Mouse (Mus musculus) intestine, postnatal 0 days (tissue): ENCODE data around the gene Akap6. TPM values are rescaled to one million over a fixed set of nuclear protein-coding genes. Genes with fewer than 3 reads are reported as not detected.
"Not testable (repeated sequence)": the region's sequence is repeated elsewhere in the genome, so short reads cannot be mapped to it uniquely, and the experiment has no call there.

Experiments used
- ATAC-seq: fragments of 200-750 bp; cut with Nextera tagmentation; 2 replicates; pipeline ENCODE4 v1.8.0; 2017; ENCODE audit warnings: mild to moderate bottlenecking, moderate TSS enrichment, moderate library complexity
- H3K27ac ChIP-seq: fragments of 300-500 bp; sonication (generic); 2 replicates; pipeline ENCODE4 v1.5.1; 2014; ENCODE audit warnings: mild to moderate bottlenecking, low read depth, low read length, moderate library complexity
- H3K27me3 ChIP-seq: fragments of 300-500 bp; sonication (generic); replicated peaks from 2 replicates; pipeline ENCODE4 v1.6.1; 2014; ENCODE audit warnings: low read length, mixed read lengths; ENCODE audit not compliant: control insufficient read depth, insufficient read depth
- H3K36me3 ChIP-seq: fragments of 300-500 bp; sonication (generic); 2 replicates; pipeline ENCODE4 v1.6.1; 2014; ENCODE audit warnings: mild to moderate bottlenecking, moderate library complexity; ENCODE audit not compliant: control insufficient read depth, insufficient read depth
- H3K4me1 ChIP-seq: fragments of 300-500 bp; sonication (generic); replicated peaks from 2 replicates; pipeline ENCODE4 v1.6.1; 2014; ENCODE audit warnings: antibody characterized with exemption, low read length, mixed read lengths; ENCODE audit not compliant: control insufficient read depth, insufficient read depth
- H3K4me2 ChIP-seq: fragments of 300-500 bp; sonication (generic); replicated peaks from 2 replicates; pipeline ENCODE4 v1.6.1; 2014; ENCODE audit warnings: low read depth, mild to moderate bottlenecking, moderate library complexity
- H3K4me3 ChIP-seq: fragments of 300-500 bp; sonication (generic); 2 replicates; pipeline ENCODE4 v1.5.1; 2014; ENCODE audit warnings: low read depth, low read length
- H3K9ac ChIP-seq: fragments of 300-500 bp; sonication (generic); 2 replicates; pipeline ENCODE4 v1.6.1; 2014; ENCODE audit warnings: mild to moderate bottlenecking, low read depth, low read length
- H3K9me3 ChIP-seq: fragments of 300-500 bp; sonication (generic); 2 replicates; pipeline ENCODE4 v1.6.1; 2016; ENCODE audit warnings: mixed run types; ENCODE audit not compliant: control insufficient read depth
- CTCF ChIP-seq: sonication (generic); IDR thresholded peaks from 2 replicates; pipeline ENCODE4 v1.5.1; 2016; ENCODE audit warnings: low read depth, mild to moderate bottlenecking, control low read depth, antibody characterized with exemption, moderate library complexity
- WGBS: fragments of 180-500 bp; shearing (Covaris S2); extraction: QIAGEN DNeasy Blood & Tissue Kit; methylation state at CpG from one replicate; pipeline ENCODE4 v1.1.7; 2014; 5-methylcytosine and 5-hydroxymethylcytosine counted together
- polyA plus RNA-seq: library from polyadenylated mRNA; unstranded; fragments of >200 nt; fragmentation: Nextera tagmentation; extraction: Ambion mirVana; gene quantifications from 2 replicates; pipeline ENCODE4 v1.2.1, GENCODE M21; 2015

Akap6 gene
- polyA plus RNA-seq, 1 experiment from 2014 or later: 0.73 TPM

DNA sequence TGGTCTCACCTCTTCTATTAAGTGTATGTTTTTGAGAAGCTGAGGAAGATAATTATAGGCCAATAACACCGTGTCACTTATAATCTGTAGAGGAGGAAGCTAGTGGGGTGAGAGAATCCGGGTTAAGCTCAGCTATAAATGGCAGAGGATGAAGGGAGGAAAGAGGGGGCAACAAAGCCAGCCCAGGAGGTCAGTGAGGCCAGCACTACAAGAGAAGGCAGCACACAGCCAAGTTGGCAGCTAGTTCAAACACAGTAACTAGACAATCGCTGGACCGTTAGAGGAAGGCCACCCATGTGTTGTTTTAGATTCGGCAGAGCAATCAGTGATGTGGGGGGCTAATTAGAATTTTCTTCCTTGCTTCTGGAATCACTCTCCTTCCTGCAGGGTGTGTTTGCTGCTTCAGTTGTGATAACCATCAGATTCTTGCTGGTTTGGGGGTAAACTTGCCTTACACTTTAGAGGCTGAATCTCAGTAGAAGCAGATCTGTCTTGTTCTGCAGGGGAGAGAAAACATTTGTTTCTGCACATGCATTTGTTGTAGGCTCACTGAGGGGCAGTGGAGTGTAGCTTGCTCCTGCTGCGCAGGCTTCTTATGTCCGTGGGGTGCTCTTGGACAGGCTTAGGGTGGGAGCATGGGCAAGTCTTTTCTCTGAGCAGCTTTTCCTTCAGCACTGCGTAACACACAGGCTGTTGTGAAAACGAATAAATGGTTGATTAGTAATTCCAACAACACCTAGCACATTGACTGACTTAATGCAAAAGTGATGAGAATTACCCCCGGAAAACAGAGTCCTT, 27.4 kb downstream of the Akap6 start:
- TF ChIP-seq CTCF: no peak
- H3K4me1 ChIP-seq: no peaks in the 10 kb centered on the region
- H3K9me3 ChIP-seq: no peaks in the 10 kb centered on the region
- H3K9ac ChIP-seq: no peak overlapping the region
- no peak overlapping the region for H3K27ac ChIP-seq
- ATAC-seq: no peak
- H3K4me2 ChIP-seq: no peak overlapping the region
- no peaks in the 10 kb centered on the region for H3K27me3 ChIP-seq
- no peak overlapping the region for H3K4me3 ChIP-seq
- no peaks in the 10 kb centered on the region for H3K36me3 ChIP-seq
- 69% methylated on average over 10 of the region's 10 CpGs for WGBS

DNA sequence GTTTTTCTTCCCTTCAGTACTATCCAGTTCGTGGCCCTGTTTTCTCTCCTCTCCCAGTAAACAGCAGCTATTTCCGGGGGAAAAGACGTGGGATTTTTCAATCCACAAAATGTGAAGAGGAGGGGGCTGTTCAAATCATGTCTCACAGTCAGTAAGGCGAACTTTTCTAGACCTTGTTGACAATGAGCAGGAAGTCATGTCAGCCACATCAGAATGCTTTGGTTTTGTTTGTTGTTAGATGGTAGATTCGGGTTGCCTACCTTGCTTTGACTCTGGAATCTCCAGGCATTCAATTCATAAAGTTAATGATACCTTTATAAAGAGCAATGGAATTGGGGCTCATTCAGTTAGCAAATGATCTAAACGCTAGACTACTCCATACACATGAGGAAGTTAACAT, 30.2 kb downstream of the Akap6 start:
- Histone ChIP-seq H3K27me3 (no peaks in the 10 kb centered on the region), H3K27ac (no peak overlapping the region), H3K36me3 (no peaks in the 10 kb centered on the region), H3K4me1 (no peaks in the 10 kb centered on the region), H3K9ac (no peak overlapping the region), H3K4me3 (no peak overlapping the region), H3K4me2 (no peak overlapping the region), H3K9me3 (no peaks in the 10 kb centered on the region)
- WGBS: 83% methylated on average over 6 of the region's 6 CpGs
- ATAC-seq: no peak
- no peak for TF ChIP-seq CTCF

DNA sequence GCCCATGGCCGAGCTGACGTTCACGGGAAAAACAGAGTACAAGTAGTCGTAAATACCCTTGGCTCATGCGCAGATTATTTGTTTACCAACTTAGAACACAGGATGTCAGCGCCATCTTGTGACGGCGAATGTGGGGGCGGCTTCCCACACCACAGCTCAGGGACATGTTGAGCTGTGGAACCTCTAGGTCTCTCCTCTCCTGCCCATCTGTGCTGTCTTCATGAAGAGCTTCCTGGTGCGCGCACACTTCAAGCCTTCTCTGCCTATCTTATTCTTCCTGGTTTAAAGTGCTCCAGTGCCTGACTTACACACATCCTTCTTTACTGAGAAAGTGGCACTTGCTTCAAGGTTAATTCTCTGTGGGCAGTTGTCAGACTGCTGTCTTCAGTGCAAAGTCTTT, 36.0 kb downstream of the Akap6 start:
- not testable (repeated sequence) for H3K27ac ChIP-seq, H3K9ac ChIP-seq, ATAC-seq, H3K9me3 ChIP-seq, H3K27me3 ChIP-seq, H3K4me3 ChIP-seq, H3K36me3 ChIP-seq, H3K4me2 ChIP-seq, H3K4me1 ChIP-seq
- WGBS: 96% methylated on average over 6 of the region's 11 CpGs

DNA sequence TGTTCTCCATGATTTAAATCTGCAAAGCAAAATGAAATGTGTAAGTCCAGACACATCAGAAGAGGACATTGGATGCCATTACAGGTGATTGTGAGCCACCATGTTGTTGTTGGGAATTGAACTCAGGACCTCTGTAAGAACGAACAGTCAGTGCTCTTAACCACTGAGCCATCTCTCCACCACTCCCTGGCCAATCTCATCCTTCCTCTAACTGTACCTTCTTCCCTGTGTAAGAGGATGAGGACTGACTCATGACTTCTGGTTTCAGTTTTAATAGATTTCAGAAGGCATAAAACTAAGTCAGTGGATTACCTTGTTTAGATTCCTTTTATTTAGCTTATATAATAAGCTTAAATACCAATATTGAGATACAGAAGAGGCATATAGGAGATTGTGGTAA, 38.0 kb downstream of the Akap6 start:
- Histone ChIP-seq H3K9me3 (no peaks in the 10 kb centered on the region), H3K27me3 (no peaks in the 10 kb centered on the region), H3K4me2 (no peak overlapping the region), H3K36me3 (no peaks in the 10 kb centered on the region), H3K9ac (no peak overlapping the region), H3K4me1 (no peaks in the 10 kb centered on the region), H3K4me3 (no peak overlapping the region), H3K27ac (no peak overlapping the region)
- no peak for ATAC-seq
- 90% methylated on average over 1 of the region's 1 CpGs for WGBS
- TF ChIP-seq CTCF: no peak

DNA sequence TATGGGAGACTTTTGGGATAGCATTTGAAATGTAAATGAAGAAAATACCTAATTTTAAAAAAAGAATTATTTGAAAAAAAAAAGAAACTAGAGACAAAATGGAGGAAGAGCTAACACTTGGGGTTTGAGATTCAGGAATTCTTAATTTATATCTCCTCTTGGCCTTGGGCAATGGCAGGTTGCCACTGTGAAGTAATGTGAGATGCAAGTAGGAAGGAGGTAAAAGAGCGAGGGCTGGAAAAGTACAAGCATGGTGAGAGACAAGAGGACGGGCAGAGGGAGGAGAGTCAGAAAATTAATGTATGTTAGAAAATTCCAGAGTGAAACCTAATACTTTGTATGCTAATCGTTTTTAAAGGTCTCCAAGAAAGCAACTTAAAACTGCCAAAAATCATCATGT, 40.1 kb downstream of the Akap6 start:
- no peak overlapping the region for H3K27ac ChIP-seq
- H3K4me2 ChIP-seq: no peak overlapping the region
- H3K9ac ChIP-seq: no peak overlapping the region
- no peaks in the 10 kb centered on the region for H3K4me1 ChIP-seq
- 64% methylated on average over 3 of the region's 3 CpGs for WGBS
- no peak for TF ChIP-seq CTCF
- ATAC-seq: no peak
- H3K4me3 ChIP-seq: no peak overlapping the region
- no peaks in the 10 kb centered on the region for H3K36me3 ChIP-seq
- no peaks in the 10 kb centered on the region for H3K9me3 ChIP-seq
- H3K27me3 ChIP-seq: no peaks in the 10 kb centered on the region

DNA sequence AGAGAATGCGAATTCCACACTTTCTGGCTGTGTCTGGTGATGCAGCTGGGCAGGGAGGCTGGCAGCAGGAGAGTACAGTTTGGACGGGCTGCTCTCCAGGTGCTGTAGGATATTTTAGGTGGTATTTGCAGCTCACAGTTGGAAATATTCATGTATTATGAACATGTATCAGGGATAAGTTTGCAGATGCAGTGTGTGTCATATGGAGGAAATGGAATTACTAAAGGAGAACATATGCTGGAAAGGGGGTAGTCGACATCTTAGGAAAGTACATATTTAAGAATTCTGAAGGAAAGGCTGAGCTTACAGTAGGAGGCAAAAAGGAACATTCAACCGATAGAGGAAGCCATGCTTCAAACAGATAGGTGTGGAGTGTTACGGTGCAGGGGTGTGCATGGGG, 42.6 kb downstream of the Akap6 start:
- H3K9me3 ChIP-seq: no peaks in the 10 kb centered on the region
- no peak overlapping the region for H3K4me3 ChIP-seq
- H3K27ac ChIP-seq: no peak overlapping the region
- no peak for ATAC-seq
- no peaks in the 10 kb centered on the region for H3K4me1 ChIP-seq
- WGBS: 88% methylated on average over 5 of the region's 5 CpGs
- no peak overlapping the region for H3K9ac ChIP-seq
- H3K4me2 ChIP-seq: no peak overlapping the region
- H3K36me3 ChIP-seq: no peaks in the 10 kb centered on the region
- H3K27me3 ChIP-seq: no peaks in the 10 kb centered on the region
- TF ChIP-seq CTCF: no peak
